Mouse (Mus musculus) lung, embryonic 15.5 days (tissue): Measurements from ENCODE around the gene Slc25a44. TPM values are rescaled to one million over a fixed set of nuclear protein-coding genes. Genes with fewer than 3 reads are reported as not detected.
A peak's percentile ranks its signal among the peaks of the same experiment; 100 is the strongest.
"Not testable (repeated sequence)": the region's sequence is repeated elsewhere in the genome, so short reads cannot be mapped to it uniquely, and the experiment has no call there.

Source experiments
- ATAC-seq: fragments of 200-750 bp; cut with Nextera tagmentation; 2 replicates; pipeline ENCODE4 v1.8.0; 2017; ENCODE audit warnings: moderate number of reproducible peaks, borderline replicate concordance; ENCODE audit not compliant: low FRiP score, low TSS enrichment; ENCODE audit errors: extremely low read depth
- H3K27ac ChIP-seq: fragments of 300-500 bp; sonication (generic); 2 replicates; pipeline ENCODE4 v1.5.1; 2015; ENCODE audit warnings: moderate library complexity, mild to moderate bottlenecking, inconsistent platforms
- H3K27me3 ChIP-seq: fragments of 300-500 bp; sonication (generic); 2 replicates; pipeline ENCODE4 v1.6.1; 2015; ENCODE audit warnings: inconsistent platforms
- H3K36me3 ChIP-seq: fragments of 300-500 bp; sonication (generic); 2 replicates; pipeline ENCODE4 v1.6.1; 2015; ENCODE audit warnings: inconsistent platforms
- H3K4me1 ChIP-seq: fragments of 300-500 bp; sonication (generic); 2 replicates; pipeline ENCODE4 v1.6.1; 2015; ENCODE audit warnings: inconsistent platforms
- H3K4me2 ChIP-seq: fragments of 300-500 bp; sonication (generic); 2 replicates; pipeline ENCODE4 v1.6.1; 2015; ENCODE audit warnings: inconsistent platforms, mild to moderate bottlenecking, moderate library complexity
- H3K4me3 ChIP-seq: fragments of 300-500 bp; sonication (generic); 2 replicates; pipeline ENCODE4 v1.5.1; 2015; ENCODE audit warnings: mild to moderate bottlenecking, inconsistent platforms
- H3K9ac ChIP-seq: fragments of 300-500 bp; sonication (generic); 2 replicates; pipeline ENCODE4 v1.6.1; 2015; ENCODE audit warnings: inconsistent platforms
- H3K9me3 ChIP-seq: fragments of 300-500 bp; sonication (generic); 2 replicates; pipeline ENCODE4 v1.6.1; 2016; ENCODE audit warnings: inconsistent platforms
- WGBS: fragments of 180-500 bp; shearing (Covaris S2); methylation state at CpG from one replicate; pipeline ENCODE4 v1.1.7; 2015; 5-methylcytosine and 5-hydroxymethylcytosine counted together
- polyA plus RNA-seq: library from polyadenylated mRNA; unstranded; fragments of >200 nt; fragmentation: Nextera tagmentation; extraction: Ambion mirVana; gene quantifications from 2 replicates; pipeline ENCODE4 v1.2.1, GENCODE M21; 2015

The Slc25a44 gene
- polyA plus RNA-seq, 1 experiment from 2014 or later: 14.8 TPM

DNA sequence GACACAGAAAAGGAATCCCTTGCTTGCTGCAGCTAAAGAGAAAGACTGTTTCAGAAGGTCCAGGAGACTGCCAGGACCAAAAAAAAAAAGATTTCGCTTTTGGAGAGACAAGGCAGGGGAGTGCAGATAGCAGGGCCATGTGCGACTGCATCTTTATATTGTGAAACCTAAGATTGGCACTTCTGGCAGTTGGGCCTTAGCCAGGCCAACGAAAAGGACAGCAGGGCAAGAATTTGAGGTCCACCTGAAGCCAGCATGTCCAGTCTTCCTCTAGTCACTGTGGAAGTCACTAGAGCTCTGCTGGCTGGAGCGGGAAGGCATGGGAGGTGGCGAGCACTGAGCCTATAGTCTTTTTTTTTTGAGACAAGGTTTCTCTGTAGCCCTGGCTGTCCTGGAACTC is 16.0 kb downstream of the Slc25a44 start:
- Histone ChIP-seq H3K4me1 (peaks cover 26% of the 10 kb centered on the region), H3K9ac (peak overlapping the region; percentile 95), H3K27ac (no peak overlapping the region), H3K4me2 (peak overlapping the region; percentile 76), H3K27me3 (no peaks in the 10 kb centered on the region), H3K36me3 (peaks cover 12% of the 10 kb centered on the region; the same call in 1 of the 2 replicates), H3K9me3 (no peaks in the 10 kb centered on the region), H3K4me3 (peak overlapping the region; percentile 81)
- ATAC-seq: no peak
- 46% methylated on average over 5 of the region's 5 CpGs for WGBS

GRCm38 (mm10) chr3:88407529-88407928 is 17.4 kb downstream of the Slc25a44 start:
- Histone ChIP-seq H3K36me3 (peaks cover 12% of the 10 kb centered on the region; the same call in 1 of the 2 replicates), H3K9ac (no peak overlapping the region), H3K4me2 (no peak overlapping the region), H3K4me1 (peaks cover 26% of the 10 kb centered on the region), H3K4me3 (no peak overlapping the region), H3K27me3 (no peaks in the 10 kb centered on the region), H3K27ac (no peak overlapping the region), H3K9me3 (no peaks in the 10 kb centered on the region)
- 47% methylated on average over 7 of the region's 7 CpGs for WGBS
- ATAC-seq: no peak

DNA sequence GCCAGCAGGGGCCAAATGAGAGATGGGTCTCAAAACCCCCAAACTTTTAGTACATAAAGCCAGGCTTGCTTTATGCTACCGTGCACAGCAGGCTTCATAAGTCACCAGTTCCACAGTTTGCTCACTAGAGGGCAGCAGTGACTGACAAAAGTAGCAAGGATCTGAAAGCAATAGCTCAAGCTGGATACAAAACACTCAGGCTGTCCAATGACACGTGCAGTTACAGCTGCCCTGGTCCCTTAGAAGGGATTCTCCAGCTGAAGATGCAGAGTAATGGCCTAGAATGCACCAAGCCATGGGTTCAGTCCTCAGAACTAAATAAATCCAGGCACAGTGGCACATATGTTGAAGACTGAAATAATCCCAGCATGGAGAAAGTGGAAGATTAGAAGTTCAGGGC is 17.8 kb downstream of the Slc25a44 start:
- no peak overlapping the region; the same call in 1 of the 2 replicates for H3K9ac ChIP-seq
- WGBS: 0% methylated on average over 2 of the region's 2 CpGs
- no peak for ATAC-seq

DNA sequence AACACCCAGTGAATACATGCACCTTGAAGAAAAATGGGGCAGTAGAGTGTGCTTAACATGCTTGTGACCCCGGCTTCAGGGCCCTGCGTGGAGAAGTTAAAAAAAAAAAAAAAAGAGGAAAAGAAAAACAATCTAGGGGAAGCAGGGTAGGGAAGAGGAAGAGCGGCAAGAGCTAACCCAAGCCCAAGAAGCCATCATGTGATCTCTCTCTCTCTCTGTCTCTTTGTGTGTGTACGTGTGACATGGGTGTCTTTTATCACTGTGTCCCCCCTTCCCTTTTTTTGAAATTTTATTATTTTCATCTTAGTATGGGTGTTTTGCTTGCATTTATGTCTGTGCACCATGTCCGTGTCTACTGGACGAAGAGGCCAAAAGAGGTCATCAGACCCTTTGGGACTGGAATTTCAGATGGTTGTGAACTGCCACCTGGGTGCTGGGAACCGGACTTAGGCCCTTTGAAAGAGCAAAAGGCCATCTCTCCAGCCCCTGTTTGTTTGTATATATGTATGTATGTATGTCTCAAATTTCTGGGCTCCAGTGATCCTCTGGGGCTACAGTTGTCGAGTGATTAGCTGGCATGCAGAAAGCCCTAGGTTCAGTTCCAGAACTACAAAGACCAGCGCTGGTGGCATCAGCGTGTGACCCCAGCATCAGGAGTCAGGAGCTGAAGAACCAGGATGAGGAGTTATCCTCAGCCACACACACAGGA is 21.3 kb downstream of the Slc25a44 start:
- Histone ChIP-seq H3K9ac (no peak overlapping the region), H3K27ac (no peak overlapping the region), H3K36me3 (peaks cover 16% of the 10 kb centered on the region), H3K4me3 (no peak overlapping the region), H3K4me2 (no peak overlapping the region), H3K27me3 (no peaks in the 10 kb centered on the region), H3K9me3 (no peaks in the 10 kb centered on the region), H3K4me1 (peaks cover 12% of the 10 kb centered on the region)
- 87% methylated on average over 10 of the region's 10 CpGs for WGBS
- no peak for ATAC-seq

More for the DNA sequence above, 17.8 kb downstream of the Slc25a44 start:
- Histone ChIP-seq H3K4me1 (peaks cover 26% of the 10 kb centered on the region), H3K4me3 (no peak overlapping the region), H3K9me3 (no peaks in the 10 kb centered on the region), H3K36me3 (peaks cover 8% of the 10 kb centered on the region; the same call in 1 of the 2 replicates), H3K27ac (no peak overlapping the region), H3K27me3 (no peaks in the 10 kb centered on the region), H3K4me2 (no peak overlapping the region)

DNA sequence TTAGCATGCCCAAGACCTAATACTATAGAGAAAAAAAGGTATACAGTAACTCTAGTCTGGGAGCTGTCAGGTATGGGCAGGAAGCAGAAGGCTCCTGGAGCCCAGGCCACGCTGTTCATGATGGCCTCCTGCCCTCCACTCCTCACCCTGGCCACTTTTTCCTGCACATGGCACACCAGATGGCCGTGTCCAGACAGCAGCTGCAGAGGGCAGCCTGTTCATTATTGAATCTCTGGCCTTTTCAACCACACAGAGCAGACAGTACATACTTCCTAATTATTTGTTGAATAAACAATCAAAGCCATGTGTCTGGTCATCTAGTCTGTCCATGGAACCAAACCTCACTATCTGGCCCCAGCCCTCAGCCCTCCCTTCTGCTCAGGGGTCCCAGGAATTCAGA is 26.3 kb downstream of the Slc25a44 start:
- no peak for ATAC-seq
- H3K27ac ChIP-seq: no peak overlapping the region
- no peaks in the 10 kb centered on the region for H3K9me3 ChIP-seq
- no peak overlapping the region for H3K9ac ChIP-seq
- WGBS: 84% methylated on average over 2 of the region's 2 CpGs
- H3K4me2 ChIP-seq: no peak overlapping the region
- no peaks in the 10 kb centered on the region for H3K4me1 ChIP-seq
- H3K36me3 ChIP-seq: peaks cover 30% of the 10 kb centered on the region
- H3K27me3 ChIP-seq: no peaks in the 10 kb centered on the region
- no peak overlapping the region for H3K4me3 ChIP-seq

- Histone ChIP-seq H3K9ac (no peak overlapping the region), H3K27me3 (no peaks in the 10 kb centered on the region), H3K4me2 (no peak overlapping the region), H3K27ac (no peak overlapping the region), H3K36me3 (peaks cover 24% of the 10 kb centered on the region; the same call in 1 of the 2 replicates), H3K4me3 (no peak overlapping the region), H3K9me3 (no peaks in the 10 kb centered on the region), H3K4me1 (no peaks in the 10 kb centered on the region)
- no peak for ATAC-seq
- 84% methylated on average over 8 of the region's 8 CpGs for WGBS
Measured at GRCm38 (mm10) chr3:88395742-88396141, 29.2 kb downstream of the Slc25a44 start.

DNA sequence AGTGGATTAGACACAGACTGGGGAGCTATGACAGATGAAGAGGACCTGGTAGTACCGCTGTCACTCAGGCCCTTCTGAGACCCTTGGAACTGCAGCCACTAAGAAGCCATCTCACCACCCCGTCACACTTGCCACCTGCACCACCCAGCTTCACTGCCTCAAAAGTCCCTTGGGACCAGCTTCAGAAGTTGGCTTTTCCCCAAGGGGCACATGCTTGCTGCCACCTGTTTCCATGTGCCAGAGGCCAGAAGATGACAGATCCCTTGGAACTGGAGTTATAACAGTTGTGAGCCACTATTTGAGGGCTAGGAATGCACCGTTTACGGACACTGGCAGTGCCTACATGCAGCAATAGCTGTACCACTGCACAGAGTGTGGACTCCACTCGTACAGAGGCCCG is 29.7 kb downstream of the Slc25a44 start:
- 92% methylated on average over 6 of the region's 6 CpGs for WGBS
- Histone ChIP-seq H3K9me3 (no peaks in the 10 kb centered on the region), H3K36me3 (peaks cover 24% of the 10 kb centered on the region; the same call in 1 of the 2 replicates), H3K27me3 (no peaks in the 10 kb centered on the region), H3K4me3 (no peak overlapping the region), H3K4me2 (no peak overlapping the region), H3K27ac (no peak overlapping the region), H3K9ac (no peak overlapping the region), H3K4me1 (no peaks in the 10 kb centered on the region)
- no peak for ATAC-seq

DNA sequence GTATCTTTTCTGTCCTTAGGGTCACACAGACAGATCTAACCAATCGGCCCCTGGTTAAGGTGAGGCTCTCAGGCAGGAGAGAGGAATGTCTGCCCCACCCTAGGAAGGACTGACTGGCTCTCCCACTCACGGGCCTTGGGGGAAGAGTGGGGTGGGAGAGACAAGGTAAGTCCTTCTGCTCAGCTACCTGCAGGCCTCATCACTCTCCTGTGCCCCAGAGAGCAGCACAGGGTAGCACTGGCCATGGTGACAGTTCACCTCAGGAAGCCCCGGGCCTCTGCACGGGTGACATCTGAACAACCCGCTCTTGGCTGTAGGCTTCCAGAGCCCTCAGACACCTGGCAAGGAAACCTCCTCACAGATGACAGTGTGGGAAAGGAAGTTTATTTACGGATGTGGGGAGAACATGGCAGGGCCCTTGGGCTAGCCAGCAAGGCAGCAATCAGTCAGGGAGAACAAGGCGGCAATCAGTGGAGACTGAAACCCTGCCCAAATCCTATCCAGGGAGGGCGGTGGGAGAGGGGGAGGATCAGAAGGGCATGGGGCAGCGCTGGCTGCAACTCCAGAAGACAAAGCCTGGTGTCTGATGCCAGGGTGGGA is 31.1 kb downstream of the Slc25a44 start:
- no peak overlapping the region for H3K4me3 ChIP-seq
- no peak overlapping the region for H3K27ac ChIP-seq
- no peak for ATAC-seq
- H3K27me3 ChIP-seq: no peaks in the 10 kb centered on the region
- no peak overlapping the region for H3K9ac ChIP-seq
- 83% methylated on average over 9 of the region's 9 CpGs for WGBS
- no peak overlapping the region for H3K4me2 ChIP-seq
- H3K36me3 ChIP-seq: peaks cover 19% of the 10 kb centered on the region; the same call in 1 of the 2 replicates
- no peaks in the 10 kb centered on the region for H3K9me3 ChIP-seq
- no peaks in the 10 kb centered on the region for H3K4me1 ChIP-seq

DNA sequence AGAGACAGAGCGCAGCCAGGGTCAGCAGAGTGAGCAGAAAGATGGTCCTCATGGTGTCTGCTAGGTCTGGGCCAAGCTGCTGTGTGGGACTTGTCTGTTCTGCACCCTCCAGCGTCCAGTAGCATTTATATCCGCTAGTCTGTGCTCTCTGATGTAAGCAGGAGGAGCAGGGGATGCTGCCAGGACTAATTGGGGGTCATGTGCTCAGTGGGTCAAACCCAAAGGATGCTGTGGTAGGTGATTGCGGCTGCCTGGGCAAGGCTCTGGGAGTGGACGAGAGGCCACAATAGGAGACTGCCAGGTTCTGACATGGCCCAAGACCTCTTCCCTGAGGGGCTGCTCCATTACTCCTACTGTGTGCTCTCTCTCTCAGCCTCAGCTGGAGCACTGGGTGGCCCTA is 40.6 kb downstream of the Slc25a44 start, which contains the start of gene Bglap:
TSS of gene Bglap (minus strand) at position 101 of the 400 bp plus-strand sequence.
- ATAC-seq: no peak
- no peaks in the 10 kb centered on the region for H3K27me3 ChIP-seq
- H3K4me2 ChIP-seq: no peak within 1 kb of the TSS
- H3K4me1 ChIP-seq: no peaks in the 10 kb centered on the region
- H3K9me3 ChIP-seq: no peaks in the 10 kb centered on the region
- 72% methylated on average over 5 of the region's 5 CpGs for WGBS
- H3K27ac ChIP-seq: no peak within 1 kb of the TSS
- no peak within 1 kb of the TSS for H3K4me3 ChIP-seq
- H3K9ac ChIP-seq: no peak within 1 kb of the TSS
- no peaks in the 10 kb centered on the region for H3K36me3 ChIP-seq

DNA sequence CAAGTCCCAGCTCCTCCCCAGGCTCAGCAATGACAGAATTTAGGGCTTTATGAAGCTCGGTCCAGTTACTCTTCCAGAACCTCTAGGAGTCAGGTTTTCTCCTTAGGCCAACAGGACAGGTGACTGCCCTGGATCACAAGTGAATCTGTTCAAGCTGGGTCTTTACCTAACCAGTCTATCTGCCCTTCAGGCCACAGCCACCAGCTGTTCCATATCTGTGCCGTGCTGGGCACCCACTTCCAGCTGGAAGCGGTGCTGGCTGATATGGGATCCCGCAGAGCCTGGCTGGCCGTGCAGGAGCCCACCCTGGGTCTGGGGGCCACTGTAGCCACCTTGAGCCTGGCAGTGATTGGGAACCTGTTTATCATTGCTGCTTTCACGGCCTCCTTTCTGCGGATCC is 42.6 kb downstream of the Slc25a44 start:
- ATAC-seq, H3K4me3 ChIP-seq: not testable (repeated sequence)
- WGBS: 39% methylated on average over 2 of the region's 7 CpGs

DNA sequence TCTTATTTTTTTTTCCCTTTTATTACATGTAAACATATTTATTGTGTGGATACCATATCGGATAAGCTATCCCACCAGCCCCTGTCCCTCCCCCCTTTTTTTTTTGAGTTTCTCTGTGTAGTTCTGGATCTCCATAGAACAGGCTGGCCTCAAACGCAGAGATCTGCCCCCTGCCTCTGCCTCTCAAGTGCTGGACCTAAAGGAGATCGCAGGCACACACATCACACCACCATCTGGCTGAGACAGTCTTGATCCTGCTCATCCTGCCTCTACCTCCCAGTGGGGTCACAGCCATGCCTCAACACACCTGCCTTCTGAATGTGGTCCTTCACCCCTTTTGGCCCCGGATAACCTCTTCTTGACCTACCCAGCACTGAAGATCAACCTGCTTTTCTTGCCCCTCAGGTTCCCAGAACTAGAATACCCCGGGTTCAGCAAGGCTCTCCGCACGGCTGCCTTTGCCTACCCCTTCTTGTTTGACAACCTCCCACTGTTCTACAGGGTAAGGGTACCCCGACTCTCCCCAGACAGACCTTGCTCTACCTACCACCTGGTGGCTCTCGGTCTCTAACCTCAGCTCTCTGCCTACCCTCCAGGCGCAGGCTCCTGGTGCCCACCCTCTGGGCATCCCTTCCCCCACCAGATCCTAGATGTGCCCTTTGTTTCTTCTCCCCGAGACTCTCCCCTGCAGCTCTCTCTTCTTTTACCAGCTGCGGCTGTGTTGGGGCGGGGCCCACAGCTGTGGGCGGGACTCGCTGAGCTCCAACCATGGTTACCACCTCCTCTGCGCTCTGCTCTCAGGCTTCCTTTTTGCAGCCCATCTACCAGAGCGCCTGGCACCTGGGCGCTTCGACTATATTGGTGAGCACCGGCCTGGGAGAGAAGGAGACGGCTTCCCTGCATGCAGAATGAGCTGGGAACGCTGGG is 43.3 kb downstream of the Slc25a44 start:
- H3K9me3 ChIP-seq, H3K4me1 ChIP-seq, H3K9ac ChIP-seq, H3K27me3 ChIP-seq, H3K36me3 ChIP-seq, H3K27ac ChIP-seq: not testable (repeated sequence)
- Histone ChIP-seq H3K4me3 (peak overlapping the region; percentile 19; the same call in 1 of the 2 replicates), H3K4me2 (peak overlapping the region; percentile 51)
- peak; percentile 79; the same call in 1 of the 2 replicates for ATAC-seq
- 10% methylated on average over 22 of the region's 22 CpGs for WGBS

More for the DNA sequence above, 42.6 kb downstream of the Slc25a44 start:
- H3K9ac ChIP-seq, H3K27ac ChIP-seq, H3K4me2 ChIP-seq, H3K36me3 ChIP-seq, H3K9me3 ChIP-seq, H3K4me1 ChIP-seq, H3K27me3 ChIP-seq: not testable (repeated sequence)
